Mouse (Mus musculus): ENCODE results near the gene Napsa.

DNA sequence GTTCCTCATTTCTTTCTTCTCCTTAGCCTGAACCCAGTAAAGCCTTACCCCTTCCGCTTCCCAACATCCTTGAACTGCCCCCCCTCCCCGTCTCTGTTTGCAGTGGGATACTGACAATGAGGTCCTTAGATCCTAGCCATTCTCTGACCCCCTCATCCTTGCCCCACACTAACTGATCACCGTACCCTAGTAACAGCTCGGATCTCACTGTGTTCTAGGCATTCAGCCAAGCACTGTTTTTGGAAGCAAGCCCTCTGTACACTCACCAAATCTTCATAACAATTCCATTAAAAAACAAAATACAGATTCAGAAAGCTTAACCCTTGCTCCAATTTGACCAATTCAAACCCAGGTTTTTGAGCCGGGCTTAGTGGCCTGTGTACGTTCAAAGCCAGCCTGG is 22.1 kb downstream of the Napsa start:
- no peak for TF ChIP-seq EP300 (optimal IDR thresholded peaks at IDR 0.05)
- TF ChIP-seq CTCF (IDR thresholded peaks at IDR 0.05; ENCODE audit: low read depth) = no peak

Data from stomach, postnatal 0 days (tissue).